Mouse (Mus musculus): ENCODE measurements at regions not wholly inside any gene's neighbourhood (a gene's known extent, or its start where the extent isn't known, plus 50 kb on each side); places are given as distances from the start of the nearest gene placed in this dataset.
A peak's percentile ranks its signal among the peaks of the same experiment; 100 is the strongest.

DNA sequence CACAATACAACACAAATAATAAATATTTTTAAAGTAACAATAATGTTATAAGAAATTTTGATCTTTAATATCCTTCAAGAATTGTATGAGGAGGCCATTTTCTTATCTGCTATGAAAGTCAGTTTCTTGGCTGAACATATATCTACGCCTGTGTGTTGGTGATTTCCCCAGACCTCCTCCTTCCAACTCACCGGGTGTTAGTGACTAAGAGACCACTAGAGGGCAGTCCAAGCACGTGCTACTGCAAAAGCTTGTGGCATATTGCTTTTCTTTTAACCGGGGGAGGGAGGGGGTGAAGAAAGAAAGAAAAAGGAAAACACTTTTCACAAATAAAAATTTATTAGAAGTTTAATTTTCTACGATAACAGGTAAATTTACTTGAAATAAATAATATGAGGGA lies 333.3 kb downstream of the Trim52 start:
- TF ChIP-seq POLR2A (IDR thresholded peaks at IDR 0.05; ENCODE audit: borderline replicate concordance, control insufficient read depth, low read depth, low read length) (no peak), CTCF (IDR thresholded peaks at IDR 0.05; ENCODE audit: control insufficient read depth, insufficient read depth, low read length) (peak; percentile 38; the same call in 1 of the 2 replicates)

All from bone marrow, adult 2 months (tissue).